Mouse (Mus musculus) colon, adult 2 months (tissue): Measurements from ENCODE around the gene Tubgcp3. TPM values are rescaled to one million over a fixed set of nuclear protein-coding genes. Genes with fewer than 3 reads are reported as not detected.

ENCODE experiments used
- polyA plus RNA-seq: library from polyadenylated mRNA; depleted of rRNA; stranded (reverse); fragments of >200 nt; gene quantifications from 2 replicates; pipeline ENCODE4 v1.2.3, GENCODE M21; 2012; rRNA removed

Tubgcp3 gene
- 35.1 and 51.1 TPM in 2 replicates for polyA plus RNA-seq

GRCm38 (mm10) chr8:12672056-12672881, at the start of gene Tubgcp3:
TSS of gene Tubgcp3 (minus strand) at chr8:12672248.

GRCm38 (mm10) chr8:12572814-12573534, 99.1 kb downstream of the Tubgcp3 start, which contains the start of gene Spaca7:
TSS of gene Spaca7 (plus strand) at chr8:12573029.

Other genes with a start within 250 kb of the Tubgcp3 start
- gene Spaca7, start 99.2 kb downstream of the Tubgcp3 start, polyA plus RNA-seq, result not detected in 2 replicates
- 37.1 and 55.5 TPM in 2 replicates for gene Atp11a, start 84.8 kb upstream of the Tubgcp3 start, polyA plus RNA-seq
- 32.7 and 39.0 TPM in 2 replicates for gene Mcf2l, start 201.6 kb upstream of the Tubgcp3 start, polyA plus RNA-seq